Mouse (Mus musculus) G1E-ER4 (cell line): ENCODE results near the gene Mbd3. TPM values are rescaled to one million over a fixed set of nuclear protein-coding genes. Genes with fewer than 3 reads are reported as not detected.

ENCODE experiments used
- GATA1 ChIP-seq: IDR thresholded peaks from one replicate; pipeline ENCODE4 v1.8.0; 2012; ENCODE audit warnings: low read length, inconsistent platforms
- polyA plus RNA-seq: library from polyadenylated mRNA; stranded (reverse); fragments of >175 nt; gene quantifications from 2 replicates; pipeline ENCODE4 v1.2.3, GENCODE M21; 2012

Gene Mbd3
- polyA plus RNA-seq, 1 experiment: 289 TPM

- no peak for TF ChIP-seq GATA1
Observed at GRCm38 (mm10) chr10:80371411-80371966, 27.9 kb downstream of the Mbd3 start.

GRCm38 (mm10) chr10:80369995-80370747, 29.2 kb downstream of the Mbd3 start:
- TF ChIP-seq GATA1: no peak

- TF ChIP-seq GATA1: no peak
Observed at GRCm38 (mm10) chr10:80368392-80368791, 31.0 kb downstream of the Mbd3 start.

GRCm38 (mm10) chr10:80367954-80368353, 31.4 kb downstream of the Mbd3 start:
- TF ChIP-seq GATA1: no peak

- TF ChIP-seq GATA1: no peak
Observed at GRCm38 (mm10) chr10:80365736-80366135, 33.6 kb downstream of the Mbd3 start.

GRCm38 (mm10) chr10:80363734-80364133, 35.6 kb downstream of the Mbd3 start:
- no peak for TF ChIP-seq GATA1

GRCm38 (mm10) chr10:80357994-80358639, 41.2 kb downstream of the Mbd3 start:
- no peak for TF ChIP-seq GATA1

- TF ChIP-seq GATA1: no peak
Observed at GRCm38 (mm10) chr10:80357336-80357735, 42.0 kb downstream of the Mbd3 start.

- TF ChIP-seq GATA1: no peak
Observed at GRCm38 (mm10) chr10:80356737-80357136, 42.6 kb downstream of the Mbd3 start.

GRCm38 (mm10) chr10:80356001-80356682, 43.2 kb downstream of the Mbd3 start, which contains the start of gene Plk5:
Gene Plk5 (plus strand): TSS chr10:80356459.
- no peak for TF ChIP-seq GATA1

- TF ChIP-seq GATA1: no peak
Observed at GRCm38 (mm10) chr10:80355431-80355830, 43.9 kb downstream of the Mbd3 start.

- TF ChIP-seq GATA1: no peak
Observed at GRCm38 (mm10) chr10:80352727-80353126, 46.6 kb downstream of the Mbd3 start.

- TF ChIP-seq GATA1: no peak
Observed at GRCm38 (mm10) chr10:80351896-80352295, 47.5 kb downstream of the Mbd3 start.

- TF ChIP-seq GATA1: no peak
Observed at GRCm38 (mm10) chr10:80350292-80350691, 49.1 kb downstream of the Mbd3 start.

- no peak for TF ChIP-seq GATA1
Observed at GRCm38 (mm10) chr10:80348981-80349380, 50.4 kb downstream of the Mbd3 start.

GRCm38 (mm10) chr10:80348244-80348781, 51.0 kb downstream of the Mbd3 start, which contains the start of gene Adamtsl5:
Gene Adamtsl5 (minus strand): TSS chr10:80348412.
- no peak for TF ChIP-seq GATA1
